Mouse (Mus musculus) bone marrow, adult 2 months (tissue): ENCODE measurements around the gene Efcab11.

Source experiments
- CTCF ChIP-seq: fragments of 200-500 bp; IDR thresholded peaks from 2 replicates; pipeline ENCODE4 v1.5.1; 2011; ENCODE audit warnings: low read length, control low read depth; ENCODE audit not compliant: control insufficient read depth, insufficient read depth
- POLR2A ChIP-seq: fragments of 200-500 bp; IDR thresholded peaks from 2 replicates; pipeline ENCODE4 v1.6.1; 2011; ENCODE audit warnings: low read depth, mild to moderate bottlenecking, control low read depth, low read length, borderline replicate concordance; ENCODE audit not compliant: control insufficient read depth

DNA sequence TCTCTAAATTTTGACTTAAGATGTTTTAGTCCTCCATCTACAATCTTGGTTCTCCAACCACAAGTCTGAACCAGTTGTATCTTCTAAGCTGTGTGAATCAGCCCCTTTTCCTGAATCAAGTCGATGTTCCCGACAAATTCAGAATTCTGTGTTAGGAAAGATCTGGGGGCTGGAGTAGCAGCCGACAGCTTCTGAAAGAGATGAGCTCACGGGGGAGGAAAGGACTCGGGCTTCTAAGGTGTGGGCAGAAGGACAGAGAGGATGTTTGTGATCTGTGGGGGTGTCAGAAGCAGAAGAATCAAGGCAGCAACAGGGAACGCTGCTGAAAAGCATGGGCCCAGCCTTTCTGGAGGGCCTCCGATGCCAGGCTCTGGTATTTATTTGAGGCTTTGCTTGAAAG is 44.1 kb upstream of the Efcab11 start:
- TF ChIP-seq POLR2A (no peak), CTCF (no peak)
